Mouse (Mus musculus) neutrophil, adult 5-6 weeks (primary cell): ENCODE results near the gene Aldh3a1. TPM values are rescaled to one million over a fixed set of nuclear protein-coding genes. Genes with fewer than 3 reads are reported as not detected.

Source experiments
- ATAC-seq: fragments of 151-379, 151-347 bp; 2 replicates; pipeline ENCODE4 v1.8.0; 2017; ENCODE audit warnings: mild to moderate bottlenecking, moderate TSS enrichment; ENCODE audit not compliant: insufficient number of reproducible peaks, poor library complexity, low FRiP score, severe bottlenecking; ENCODE audit errors: extremely low read depth
- total RNA-seq: library from RNA; stranded (forward); fragments of 200-1000 nt; gene quantifications from 2 replicates; pipeline ENCODE4 v1.2.3, GENCODE M21; 2017

Gene Aldh3a1
- total RNA-seq, 1 experiment from 2014 or later, result 0.93 TPM

DNA sequence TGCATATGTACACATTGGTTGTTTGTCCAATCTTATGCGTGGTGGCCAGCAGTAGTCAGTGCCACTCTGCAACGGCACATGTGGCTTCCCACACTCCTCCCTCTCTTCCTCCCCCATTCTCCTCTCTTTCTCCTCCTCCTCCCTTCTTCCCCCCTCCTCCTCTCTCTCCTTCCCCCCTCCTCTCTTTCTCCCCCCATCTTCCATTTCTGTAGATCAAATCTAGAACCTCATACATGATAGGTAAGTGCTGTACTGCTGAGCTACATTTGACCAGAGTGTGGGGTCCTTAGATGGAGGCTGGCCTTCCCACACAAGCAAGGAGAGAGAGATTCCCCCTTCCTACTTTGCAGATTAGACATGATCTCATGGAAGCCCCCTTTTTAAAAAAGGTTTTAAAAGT lies 14.6 kb upstream of the Aldh3a1 start:
- ATAC-seq, result no peak

DNA sequence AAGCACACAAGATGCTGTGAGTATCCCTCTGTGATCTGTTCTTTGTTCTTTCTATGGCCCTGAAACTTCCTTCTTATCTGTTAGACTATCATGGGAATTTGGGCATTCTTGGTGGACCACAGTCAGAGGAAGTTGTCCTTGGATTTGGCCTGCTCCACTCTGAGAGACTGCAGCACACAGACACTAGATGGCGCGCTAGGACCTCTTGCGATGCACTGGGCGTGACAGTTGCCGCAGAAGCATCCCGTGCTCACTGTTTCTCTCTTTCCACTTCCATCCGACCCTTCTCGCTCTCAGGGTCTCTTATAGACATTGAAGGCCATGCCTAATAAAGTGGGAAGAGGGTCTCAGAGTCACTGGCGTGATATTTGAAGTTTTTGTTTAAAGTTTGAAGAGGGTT lies 13.9 kb upstream of the Aldh3a1 start:
- ATAC-seq, result peak; percentile 93

DNA sequence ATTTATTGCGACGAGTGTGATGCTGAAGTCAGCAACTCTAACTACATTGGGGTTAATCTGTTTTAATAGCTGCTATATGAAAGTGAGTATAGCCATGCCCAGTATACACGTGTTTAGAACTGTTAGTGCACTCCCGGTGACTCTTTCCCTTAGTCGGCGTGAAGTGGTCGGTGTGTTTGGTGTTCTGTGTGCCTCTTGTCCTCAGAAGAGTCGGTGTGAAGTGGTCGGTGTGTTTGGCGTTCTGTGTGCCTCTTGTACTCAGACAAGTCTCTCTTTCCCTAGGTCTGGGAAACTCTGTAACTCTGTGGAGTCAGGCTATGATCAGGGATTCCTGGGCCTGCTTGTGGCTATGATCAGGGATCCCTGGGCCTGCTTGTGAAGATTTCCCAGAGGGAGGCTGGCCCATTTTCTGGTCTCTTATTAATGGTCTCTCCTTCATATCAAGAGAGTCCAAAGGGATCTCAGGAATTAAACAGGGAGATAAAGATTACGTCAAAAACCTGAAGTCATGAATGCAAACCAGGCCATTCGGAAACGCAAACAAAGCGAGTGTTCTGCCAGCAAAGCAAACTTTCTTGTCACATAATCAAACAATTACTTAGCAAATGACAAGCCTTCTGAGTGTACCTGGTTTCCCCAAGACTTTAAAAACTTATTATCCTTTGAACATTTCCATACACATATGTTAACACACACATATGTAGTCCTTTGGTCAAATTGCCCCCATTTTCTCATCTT lies 10.6 kb upstream of the Aldh3a1 start:
- ATAC-seq, result no peak

DNA sequence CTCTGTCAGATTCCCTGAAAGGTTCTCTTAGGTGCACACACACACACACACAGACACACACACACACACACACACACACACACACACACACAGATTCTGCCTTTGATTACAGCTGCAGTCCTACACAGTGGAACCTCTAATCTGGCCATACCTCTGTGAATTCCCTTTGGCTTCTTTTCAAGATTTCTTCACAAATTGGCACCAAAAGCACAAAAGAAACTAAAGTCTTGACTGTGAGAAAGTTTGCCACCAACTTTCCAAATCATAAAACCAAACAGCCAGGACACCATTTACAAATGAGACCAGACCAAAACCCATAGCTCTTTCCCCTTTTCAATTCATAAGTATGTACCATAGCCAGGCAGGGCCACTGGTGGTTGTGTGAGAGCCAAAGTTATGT lies 9.4 kb upstream of the Aldh3a1 start:
- ATAC-seq, result no peak

DNA sequence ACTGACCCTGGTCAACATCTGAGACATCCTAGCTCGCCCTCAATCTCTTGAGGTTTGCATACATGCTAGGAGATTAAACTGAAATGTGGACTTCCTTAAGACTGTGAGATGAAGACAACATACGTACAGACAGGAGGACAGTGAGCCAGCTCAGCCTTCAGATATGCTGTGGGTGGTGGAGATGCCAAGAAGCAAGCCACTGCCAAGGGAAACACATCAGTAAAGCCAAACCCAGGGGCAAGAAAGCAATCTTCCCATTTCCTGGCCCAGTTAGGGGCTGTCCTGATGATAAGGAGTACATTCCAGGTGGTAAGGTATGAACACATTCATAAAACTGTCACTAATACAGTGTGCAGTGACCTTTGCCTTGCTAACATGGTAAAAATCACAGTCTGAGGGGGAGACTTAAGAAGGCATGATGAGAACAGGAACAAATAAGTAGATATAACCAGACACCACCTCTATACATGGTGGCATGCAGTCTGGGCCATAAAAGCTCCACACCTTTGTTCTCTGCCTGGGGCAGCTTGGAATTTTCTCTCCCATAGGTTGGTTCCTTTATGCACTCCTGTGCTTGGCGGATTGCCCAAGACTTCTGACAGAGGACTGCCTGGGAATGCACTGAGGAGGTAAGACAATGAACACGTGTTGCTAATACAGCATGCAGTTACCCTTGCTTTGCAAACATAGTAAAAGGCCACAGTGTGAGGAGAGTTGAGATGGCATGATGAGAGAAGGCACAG lies 7.5 kb upstream of the Aldh3a1 start:
- ATAC-seq, result no peak

DNA sequence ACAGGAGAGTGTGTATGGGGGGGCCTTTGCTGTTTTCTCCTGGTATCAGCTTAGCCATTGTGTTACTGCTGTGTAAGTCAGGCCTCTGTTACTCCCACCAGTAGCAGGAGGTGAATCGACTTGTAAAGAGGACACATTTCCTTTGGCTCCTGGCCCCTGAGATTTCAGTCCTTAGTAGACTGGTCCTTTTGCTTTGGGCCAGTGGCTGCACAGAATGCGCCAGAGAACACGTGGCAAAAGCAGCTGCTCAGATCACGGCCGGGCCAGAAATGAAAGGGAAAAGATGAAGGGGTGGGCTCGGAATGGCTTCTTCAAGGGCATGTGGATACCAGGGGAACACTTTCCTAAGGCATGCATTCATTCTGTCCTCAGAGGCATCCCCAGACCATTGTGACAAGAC lies 5.2 kb upstream of the Aldh3a1 start:
- no peak for ATAC-seq

DNA sequence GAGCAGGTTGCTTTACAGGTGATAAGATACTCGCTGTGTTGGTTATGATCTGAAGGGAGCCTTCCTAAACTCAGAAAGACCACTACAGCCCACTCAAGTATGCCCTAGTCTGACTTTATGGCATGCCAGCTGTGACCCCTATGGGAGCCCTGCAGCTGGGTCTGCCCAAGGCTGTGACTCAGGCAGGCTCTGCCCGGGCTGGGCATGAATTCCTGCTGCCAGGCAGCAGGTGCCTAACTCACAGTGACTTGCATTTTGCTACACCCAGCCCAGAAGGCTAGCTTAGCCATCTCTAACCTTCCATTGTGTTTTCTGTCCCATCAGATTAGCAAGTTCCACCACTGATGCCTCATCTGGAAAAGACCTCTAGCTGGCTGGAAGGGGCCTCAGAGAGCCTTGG lies 4.5 kb upstream of the Aldh3a1 start:
- no peak for ATAC-seq

DNA sequence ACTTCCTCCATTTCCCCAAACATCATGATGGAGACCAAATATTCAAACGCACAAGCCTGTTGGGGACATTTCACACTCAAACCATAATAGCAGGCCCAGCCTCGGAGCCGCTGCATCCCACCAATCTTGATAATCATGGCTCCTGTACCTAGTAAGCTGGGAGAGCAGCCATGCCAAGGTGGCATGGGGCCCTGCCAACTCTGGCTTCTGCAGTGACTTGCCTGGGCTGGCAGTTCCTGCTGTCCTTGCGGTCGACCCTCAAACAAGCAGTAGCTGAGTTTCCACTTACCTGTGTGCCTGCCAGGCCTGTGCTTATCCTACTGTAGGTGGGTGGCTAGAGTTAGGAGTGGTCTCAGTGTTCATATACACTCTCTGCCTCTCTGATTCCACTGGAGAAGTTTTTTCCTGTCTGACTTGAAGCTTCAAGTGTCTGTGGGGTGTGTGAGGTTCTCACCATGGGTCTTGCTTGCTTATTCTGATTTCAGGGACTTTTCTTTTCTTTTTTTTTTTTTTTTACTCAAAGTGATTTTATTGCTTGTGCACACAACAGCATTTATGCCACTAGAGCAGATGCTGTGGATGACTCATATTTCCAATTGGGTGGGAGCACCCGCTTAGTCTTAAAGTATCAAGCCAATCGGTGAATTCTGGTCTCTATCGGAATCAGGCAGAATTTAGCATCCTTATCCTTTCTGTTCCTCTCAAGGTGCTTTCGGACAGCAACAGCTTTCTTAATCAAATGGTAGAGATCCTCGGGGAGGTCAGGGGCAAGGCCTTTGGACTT lies 2.0 kb upstream of the Aldh3a1 start:
- no peak for ATAC-seq

DNA sequence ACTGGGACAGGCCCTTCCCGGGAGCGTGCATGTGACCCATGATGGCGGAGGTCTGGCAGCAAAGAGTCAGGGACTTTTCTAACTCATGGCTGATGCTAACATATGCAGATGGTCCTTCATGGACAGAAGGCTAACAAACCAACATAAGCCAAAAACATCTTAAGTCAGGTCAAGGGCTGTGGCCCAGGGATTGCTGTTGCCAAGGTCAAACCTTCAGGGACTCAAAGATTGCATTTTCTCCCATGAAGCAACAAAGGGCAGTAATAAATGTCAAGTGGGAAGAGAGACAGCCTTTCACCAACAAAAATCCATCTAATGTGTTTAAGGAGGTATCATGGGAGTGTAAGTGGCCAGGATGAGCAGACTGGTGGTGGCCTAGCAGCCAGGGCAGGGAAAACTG lies 1.2 kb upstream of the Aldh3a1 start:
- ATAC-seq, result no peak

DNA sequence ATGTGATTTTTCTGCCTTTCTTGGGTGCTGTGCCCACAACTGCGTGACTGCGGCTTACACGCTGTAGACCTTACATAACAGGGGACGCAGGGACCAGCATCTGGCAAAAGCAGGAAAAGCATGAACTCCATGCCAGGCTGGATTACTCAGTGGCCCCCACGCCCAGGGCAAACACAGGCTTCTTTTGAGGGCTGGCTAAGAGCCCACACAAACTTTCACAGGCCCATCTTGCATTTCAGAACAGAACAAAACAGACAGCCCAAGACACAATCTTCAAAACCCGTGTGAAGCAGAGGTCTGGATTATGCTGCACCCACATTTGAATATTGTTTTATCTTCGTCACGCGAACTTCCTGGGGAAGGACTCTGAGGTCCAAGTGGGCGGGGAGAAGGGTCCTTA lies 979 bp downstream of the Aldh3a1 start:
- no peak for ATAC-seq

DNA sequence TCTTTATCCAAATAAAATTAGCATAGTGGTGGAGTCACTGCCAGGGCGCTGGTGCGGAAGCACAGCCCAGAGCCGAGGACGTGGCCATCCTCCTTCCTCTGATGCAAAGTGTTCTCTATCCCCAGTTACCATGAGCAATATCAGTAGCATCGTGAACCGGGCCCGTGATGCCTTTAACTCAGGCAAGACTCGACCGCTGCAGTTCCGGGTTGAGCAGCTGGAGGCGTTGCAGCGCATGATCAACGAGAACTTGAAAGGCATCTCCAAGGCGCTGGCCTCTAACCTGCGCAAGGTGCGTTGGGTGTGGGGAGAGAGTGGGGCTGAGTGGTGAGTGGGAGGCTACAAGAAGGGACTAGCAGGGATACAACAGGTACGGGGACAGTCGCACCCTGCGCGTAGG lies 4.8 kb downstream of the Aldh3a1 start:
- no peak for ATAC-seq

DNA sequence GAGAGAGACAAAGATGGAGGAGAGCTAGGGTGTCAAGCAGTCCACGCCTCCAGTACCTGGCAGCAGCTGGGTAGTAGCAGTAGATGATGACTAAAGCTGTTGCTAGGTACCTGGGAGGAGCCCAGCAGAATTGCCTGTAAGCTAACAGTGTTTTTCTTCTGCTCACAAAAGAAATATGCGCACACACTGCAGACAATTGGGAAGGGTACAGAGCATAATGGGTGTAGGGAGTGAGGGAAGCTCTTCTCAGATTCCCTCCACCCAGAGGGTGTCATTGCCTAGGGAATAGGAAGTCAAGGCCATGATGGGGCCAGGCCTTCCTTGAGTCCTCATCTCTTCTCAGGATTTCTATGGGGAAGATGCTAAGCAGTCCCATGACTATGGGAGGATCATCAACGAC lies 8.6 kb downstream of the Aldh3a1 start:
- ATAC-seq, result no peak

DNA sequence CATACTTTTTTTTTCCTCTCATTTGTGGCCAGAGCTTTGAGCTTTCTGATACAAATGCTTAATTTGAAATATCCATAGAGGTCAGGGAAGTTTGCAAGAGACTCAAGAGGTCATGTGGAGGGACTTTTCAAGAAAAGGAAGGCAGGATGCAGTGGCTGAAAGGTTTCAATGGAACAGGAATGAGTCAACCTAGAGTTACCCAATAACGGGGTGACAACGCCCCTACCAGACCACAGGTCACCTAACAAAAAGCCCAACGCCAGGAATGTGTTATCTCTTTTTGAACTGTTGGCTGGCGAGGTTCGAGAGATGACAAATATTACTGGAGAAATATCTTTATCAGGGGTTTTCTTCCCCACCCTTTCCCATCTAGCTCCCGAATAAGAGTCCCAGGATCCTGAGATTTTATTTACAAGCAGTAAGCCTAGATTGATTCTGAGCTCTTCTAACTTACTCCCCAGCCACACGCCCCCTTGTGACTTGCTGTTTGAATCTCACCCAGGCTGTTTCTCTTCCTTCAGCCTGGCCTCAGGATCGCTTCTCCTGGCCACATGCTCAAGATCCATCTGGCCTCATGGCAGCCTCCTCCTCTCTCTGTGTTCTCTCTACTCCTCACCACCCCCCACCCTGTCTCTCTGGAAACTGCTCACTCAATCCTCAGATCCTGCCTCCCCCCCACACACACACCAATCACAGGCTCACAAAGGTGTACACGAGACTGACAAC lies 13.0 kb downstream of the Aldh3a1 start:
- ATAC-seq, result no peak

DNA sequence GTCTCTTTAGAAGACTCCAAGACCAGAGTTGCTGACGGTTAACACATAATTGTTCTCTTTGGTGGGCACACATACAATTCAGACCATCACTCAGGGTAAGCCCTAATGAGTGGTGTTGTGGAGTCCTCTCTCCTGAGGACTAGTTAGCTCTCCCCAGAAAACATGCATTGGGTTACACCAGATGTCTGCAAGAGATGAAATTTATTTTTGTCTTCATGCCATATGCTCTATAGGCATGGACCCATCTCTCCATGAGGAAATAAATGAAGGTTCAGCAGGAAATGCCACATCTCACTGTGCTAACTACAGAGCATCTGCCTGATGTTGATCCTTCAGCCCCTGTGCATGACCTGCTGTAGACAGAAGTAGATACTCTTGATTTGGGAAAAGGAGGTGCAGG lies 14.7 kb downstream of the Aldh3a1 start:
- ATAC-seq, result no peak

DNA sequence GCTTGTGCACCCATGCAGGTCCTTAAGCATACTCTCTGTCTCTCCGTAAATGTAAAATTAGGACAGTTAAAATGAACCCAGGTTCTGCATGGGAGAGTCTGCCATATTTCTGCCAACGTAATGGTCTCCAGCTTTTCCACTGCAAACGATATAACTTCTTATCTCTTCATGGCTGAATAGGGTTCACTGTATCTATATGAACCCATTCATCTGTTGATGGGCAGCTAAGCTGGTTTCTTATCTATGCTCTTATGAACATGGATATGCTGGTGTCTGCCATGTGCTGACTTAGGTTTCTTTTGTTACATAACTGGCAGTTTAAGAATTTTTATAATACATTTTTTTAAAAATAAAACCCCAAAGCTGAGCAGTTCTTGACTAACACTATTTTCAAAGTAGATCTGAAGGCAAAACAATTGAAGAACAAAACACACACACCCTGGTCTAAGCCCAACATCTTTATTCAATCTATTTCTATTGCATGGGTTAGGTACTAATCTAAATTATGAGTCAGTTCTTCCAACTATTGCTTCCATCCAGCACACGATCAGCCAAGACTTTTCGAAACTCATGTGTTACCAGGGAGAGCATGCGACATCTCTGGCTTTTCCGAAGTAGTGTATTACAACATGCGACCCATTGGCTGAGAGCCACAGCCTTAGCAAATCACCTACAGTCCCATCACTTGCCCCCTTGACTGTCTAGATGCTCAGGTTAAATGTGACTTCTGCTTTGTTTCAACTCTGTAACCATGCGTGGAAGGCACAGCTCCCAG lies 15.8 kb downstream of the Aldh3a1 start:
- ATAC-seq, result no peak

DNA sequence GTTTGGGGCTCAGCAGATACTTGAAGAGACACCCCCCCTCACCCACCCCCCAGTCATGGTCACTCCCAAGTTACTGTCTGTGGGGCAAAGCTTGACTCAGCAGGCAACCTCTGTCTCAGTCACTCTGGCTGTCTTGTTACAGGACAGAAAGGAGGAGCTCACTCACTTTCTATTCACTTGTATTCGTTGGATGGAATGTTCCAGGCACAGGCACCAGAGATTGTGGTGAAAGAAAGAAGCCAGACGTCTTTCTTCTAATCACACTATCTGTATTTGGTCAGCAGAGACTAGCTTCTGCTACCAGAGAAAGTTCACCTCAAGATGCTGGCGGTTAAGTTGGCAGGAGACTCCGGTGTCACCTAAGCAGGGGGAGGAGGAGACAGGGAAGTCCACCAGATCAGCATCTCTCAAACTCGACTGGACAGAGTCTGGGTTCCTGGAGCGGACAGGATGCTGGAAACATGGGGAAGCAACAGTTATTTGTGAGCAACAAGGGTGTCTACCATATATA lies 17.0 kb downstream of the Aldh3a1 start:
- no peak for ATAC-seq

DNA sequence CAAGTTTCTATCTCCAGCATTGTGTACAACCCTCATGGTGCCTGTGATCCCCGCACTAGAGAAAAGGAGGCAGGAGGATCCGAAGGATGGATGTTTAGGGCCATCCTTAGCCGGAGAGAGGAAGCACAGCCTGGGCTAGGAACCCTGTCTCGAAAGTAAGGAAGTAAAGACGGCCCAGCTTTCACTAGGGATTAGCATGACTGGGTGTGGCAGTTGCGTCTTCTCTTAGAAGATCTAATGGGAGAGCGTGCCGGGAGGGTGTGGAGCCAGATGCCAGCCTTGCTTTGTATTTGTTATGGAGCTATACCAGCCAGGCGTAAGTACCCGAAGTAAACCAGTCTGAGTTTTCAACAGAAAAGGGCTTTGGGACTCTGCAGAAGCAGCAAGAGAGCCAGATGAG lies 17.6 kb downstream of the Aldh3a1 start:
- no peak for ATAC-seq

DNA sequence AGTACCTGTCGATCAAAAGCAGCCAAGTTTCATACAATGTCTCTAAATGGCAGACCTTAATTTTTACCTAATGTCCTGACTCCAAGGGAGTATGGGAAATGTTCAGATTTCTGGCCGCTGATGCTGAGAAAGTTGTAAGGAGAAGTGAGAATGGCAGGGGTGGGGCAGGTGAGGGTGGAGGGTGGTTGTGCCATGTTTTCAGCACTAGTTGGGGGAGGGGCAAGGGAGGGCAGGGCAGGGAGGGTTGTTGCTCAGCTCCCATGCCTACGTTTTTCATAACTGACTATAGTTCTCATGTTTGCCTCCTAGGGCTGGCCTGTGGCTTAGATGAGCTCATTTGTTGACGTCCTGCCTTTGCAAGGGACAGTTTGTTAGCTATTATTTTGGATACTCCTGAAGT lies 18.2 kb downstream of the Aldh3a1 start:
- no peak for ATAC-seq
